Mouse (Mus musculus): Measurements from ENCODE around the gene Tmem109. TPM values are rescaled to one million over a fixed set of nuclear protein-coding genes. Genes with fewer than 3 reads are reported as not detected.
A peak's percentile ranks its signal among the peaks of the same experiment; 100 is the strongest.

Tmem109 gene
- polyA plus RNA-seq, 1 experiment, result 16.3 TPM

DNA sequence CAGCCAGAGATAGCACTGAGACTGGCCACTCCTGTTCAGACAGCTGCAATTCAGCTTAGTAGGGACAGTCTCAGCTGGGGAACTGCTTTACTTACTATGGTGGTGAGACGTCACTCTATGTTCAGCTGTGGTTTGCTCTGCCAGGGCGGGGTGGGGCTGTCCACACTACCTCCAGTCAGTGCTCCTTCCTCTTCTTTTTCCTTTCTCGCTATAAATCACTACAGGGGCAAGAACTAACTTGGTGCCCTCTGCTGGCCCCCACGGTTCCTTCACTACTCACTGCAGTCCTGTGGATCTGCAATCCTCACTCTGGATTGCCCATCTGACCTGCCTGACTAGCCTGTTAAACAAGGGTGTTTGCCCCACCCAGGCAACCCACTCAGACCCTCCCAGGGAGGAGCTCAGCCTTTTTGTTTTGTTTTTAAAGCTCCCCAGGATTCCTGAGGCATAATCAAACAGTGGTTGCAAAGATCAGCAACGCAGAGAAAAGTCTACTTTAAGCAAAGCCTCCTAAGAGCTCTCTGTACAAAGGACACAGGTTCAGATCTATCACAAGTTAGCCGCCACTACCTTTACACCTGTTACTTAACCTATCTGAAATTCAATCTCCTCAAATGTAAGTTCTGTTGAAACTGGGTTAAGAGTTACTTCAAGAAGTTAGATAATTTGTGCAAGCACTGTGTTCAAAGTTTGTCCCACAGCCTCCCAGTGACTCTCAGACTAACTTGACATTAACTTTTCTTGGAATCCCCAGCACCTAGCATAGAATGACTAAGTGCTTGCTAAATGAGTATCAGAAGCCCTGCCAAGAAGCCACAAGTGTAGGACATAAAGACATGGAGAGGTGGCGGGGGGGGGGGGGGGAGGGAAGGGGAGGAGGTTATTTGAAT is 1.5 kb downstream of the Tmem109 start:
- Histone ChIP-seq H3K4me3 (ENCODE audit: low read depth, low read length) (peak overlapping the region; percentile 72; the same call in 1 of the 2 replicates), H3K9ac (ENCODE audit: low read depth, poor library complexity, severe bottlenecking) (no peak overlapping the region), H3K27ac (ENCODE audit: insufficient read depth, low read length) (no peak overlapping the region), H3K27me3 (ENCODE audit: control insufficient read depth, insufficient read depth, low read length, poor library complexity, severe bottlenecking) (no peaks in the 10 kb centered on the region), H3K9me3 (replicated peaks; ENCODE audit: control insufficient read depth, insufficient read depth, low read length, poor library complexity, severe bottlenecking) (no peaks in the 10 kb centered on the region), H3K4me1 (ENCODE audit: control insufficient read depth, insufficient read depth, low read length) (peaks cover 3% of the 10 kb centered on the region), H3K36me3 (ENCODE audit: control insufficient read depth, insufficient read depth, low read length, poor library complexity, severe bottlenecking) (no peaks in the 10 kb centered on the region)
- TF ChIP-seq CTCF (IDR thresholded peaks at IDR 0.05; ENCODE audit: low read depth, low read length) (peak; percentile 10), EP300 (IDR thresholded peaks at IDR 0.05; ENCODE audit: insufficient read depth, low read depth, low read length) (no peak)

DNA sequence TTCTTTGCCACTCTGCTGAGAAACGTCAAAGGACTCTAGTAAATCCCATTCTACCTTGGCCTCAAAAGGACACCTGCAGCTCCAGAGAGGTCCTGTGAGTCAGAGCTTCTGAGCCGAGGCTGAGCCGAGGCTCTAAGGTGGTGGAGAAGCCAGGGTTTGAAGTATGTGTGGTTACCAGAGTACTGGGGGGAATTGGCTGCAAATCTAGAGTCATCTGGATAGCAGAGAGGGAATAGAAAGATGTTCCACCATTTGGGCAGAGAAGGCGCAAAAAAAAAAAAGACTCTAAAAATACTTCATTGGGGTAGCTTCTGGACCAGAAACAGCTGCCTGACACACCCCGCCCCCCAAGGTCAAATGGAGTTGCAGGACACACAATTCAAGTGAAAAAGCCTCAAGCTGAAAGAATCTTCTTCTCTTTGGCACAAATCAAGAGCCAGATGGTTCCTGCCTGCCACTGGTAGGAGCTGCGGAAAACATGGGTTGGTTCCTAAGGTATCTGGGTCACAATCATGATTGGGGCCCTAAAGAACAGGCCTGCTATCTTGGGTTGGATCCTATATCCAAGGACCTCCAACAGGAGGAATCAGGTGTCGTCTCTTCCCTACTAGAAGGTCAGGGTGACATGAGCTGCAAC is 3.5 kb downstream of the Tmem109 start:
- Histone ChIP-seq H3K4me1 (ENCODE audit: control insufficient read depth, insufficient read depth, low read length) (peaks cover 3% of the 10 kb centered on the region), H3K36me3 (ENCODE audit: control insufficient read depth, insufficient read depth, low read length, poor library complexity, severe bottlenecking) (no peaks in the 10 kb centered on the region), H3K27ac (ENCODE audit: insufficient read depth, low read length) (no peak overlapping the region), H3K4me3 (ENCODE audit: low read depth, low read length) (no peak overlapping the region), H3K9ac (ENCODE audit: low read depth, poor library complexity, severe bottlenecking) (no peak overlapping the region), H3K27me3 (ENCODE audit: control insufficient read depth, insufficient read depth, low read length, poor library complexity, severe bottlenecking) (no peaks in the 10 kb centered on the region), H3K9me3 (replicated peaks; ENCODE audit: control insufficient read depth, insufficient read depth, low read length, poor library complexity, severe bottlenecking) (no peaks in the 10 kb centered on the region)
- no peak for TF ChIP-seq CTCF (IDR thresholded peaks at IDR 0.05; ENCODE audit: low read depth, low read length)
- no peak for TF ChIP-seq EP300 (IDR thresholded peaks at IDR 0.05; ENCODE audit: insufficient read depth, low read depth, low read length)
- TF ChIP-seq POLR2A (IDR thresholded peaks at IDR 0.05; ENCODE audit: insufficient read depth, low read length), result no peak

- H3K9me3 ChIP-seq (replicated peaks; ENCODE audit: control insufficient read depth, insufficient read depth, low read length, poor library complexity, severe bottlenecking), result no peaks in the 10 kb centered on the region
- no peak overlapping the region for H3K27ac ChIP-seq (ENCODE audit: insufficient read depth, low read length)
- TF ChIP-seq CTCF (IDR thresholded peaks at IDR 0.05; ENCODE audit: low read depth, low read length) (no peak), POLR2A (IDR thresholded peaks at IDR 0.05; ENCODE audit: insufficient read depth, low read length) (no peak), EP300 (IDR thresholded peaks at IDR 0.05; ENCODE audit: insufficient read depth, low read depth, low read length) (no peak)
- H3K27me3 ChIP-seq (ENCODE audit: control insufficient read depth, insufficient read depth, low read length, poor library complexity, severe bottlenecking), result no peaks in the 10 kb centered on the region
- H3K36me3 ChIP-seq (ENCODE audit: control insufficient read depth, insufficient read depth, low read length, poor library complexity, severe bottlenecking), result no peaks in the 10 kb centered on the region
- no peak overlapping the region for H3K4me3 ChIP-seq (ENCODE audit: low read depth, low read length)
- no peak overlapping the region for H3K9ac ChIP-seq (ENCODE audit: low read depth, poor library complexity, severe bottlenecking)
- no peaks in the 10 kb centered on the region for H3K4me1 ChIP-seq (ENCODE audit: control insufficient read depth, insufficient read depth, low read length)
These were observed 10.4 kb downstream of the Tmem109 start for GRCm38 (mm10) chr19:10871328-10871961.

DNA sequence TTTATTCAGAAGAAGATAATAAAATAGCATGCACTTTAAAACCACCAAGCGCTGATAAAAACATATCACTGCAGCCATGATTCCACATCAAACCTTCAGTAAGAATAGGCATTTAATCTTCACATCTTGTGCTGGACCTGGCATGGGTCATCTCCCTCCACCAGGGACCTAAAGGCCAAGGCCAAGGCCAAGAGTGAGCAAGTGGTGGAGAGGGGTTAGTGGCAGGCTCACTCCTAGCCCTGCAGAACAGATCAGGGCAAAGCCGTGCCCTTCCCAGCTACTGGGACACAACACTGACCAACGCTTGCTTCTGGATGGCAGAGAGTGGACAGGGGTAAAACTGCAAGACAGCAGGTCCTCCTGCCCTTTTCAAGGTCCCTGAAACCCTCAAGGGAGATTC is 11.1 kb downstream of the Tmem109 start:
- no peak for TF ChIP-seq POLR2A (IDR thresholded peaks at IDR 0.05; ENCODE audit: insufficient read depth, low read length)
- TF ChIP-seq EP300 (IDR thresholded peaks at IDR 0.05; ENCODE audit: insufficient read depth, low read depth, low read length), result no peak
- no peak for TF ChIP-seq CTCF (IDR thresholded peaks at IDR 0.05; ENCODE audit: low read depth, low read length)
- no peak overlapping the region for H3K9ac ChIP-seq (ENCODE audit: low read depth, poor library complexity, severe bottlenecking)
- no peaks in the 10 kb centered on the region for H3K36me3 ChIP-seq (ENCODE audit: control insufficient read depth, insufficient read depth, low read length, poor library complexity, severe bottlenecking)
- H3K27ac ChIP-seq (ENCODE audit: insufficient read depth, low read length), result no peak overlapping the region
- H3K27me3 ChIP-seq (ENCODE audit: control insufficient read depth, insufficient read depth, low read length, poor library complexity, severe bottlenecking), result no peaks in the 10 kb centered on the region
- no peaks in the 10 kb centered on the region for H3K4me1 ChIP-seq (ENCODE audit: control insufficient read depth, insufficient read depth, low read length)
- no peak overlapping the region for H3K4me3 ChIP-seq (ENCODE audit: low read depth, low read length)
- H3K9me3 ChIP-seq (replicated peaks; ENCODE audit: control insufficient read depth, insufficient read depth, low read length, poor library complexity, severe bottlenecking), result no peaks in the 10 kb centered on the region

DNA sequence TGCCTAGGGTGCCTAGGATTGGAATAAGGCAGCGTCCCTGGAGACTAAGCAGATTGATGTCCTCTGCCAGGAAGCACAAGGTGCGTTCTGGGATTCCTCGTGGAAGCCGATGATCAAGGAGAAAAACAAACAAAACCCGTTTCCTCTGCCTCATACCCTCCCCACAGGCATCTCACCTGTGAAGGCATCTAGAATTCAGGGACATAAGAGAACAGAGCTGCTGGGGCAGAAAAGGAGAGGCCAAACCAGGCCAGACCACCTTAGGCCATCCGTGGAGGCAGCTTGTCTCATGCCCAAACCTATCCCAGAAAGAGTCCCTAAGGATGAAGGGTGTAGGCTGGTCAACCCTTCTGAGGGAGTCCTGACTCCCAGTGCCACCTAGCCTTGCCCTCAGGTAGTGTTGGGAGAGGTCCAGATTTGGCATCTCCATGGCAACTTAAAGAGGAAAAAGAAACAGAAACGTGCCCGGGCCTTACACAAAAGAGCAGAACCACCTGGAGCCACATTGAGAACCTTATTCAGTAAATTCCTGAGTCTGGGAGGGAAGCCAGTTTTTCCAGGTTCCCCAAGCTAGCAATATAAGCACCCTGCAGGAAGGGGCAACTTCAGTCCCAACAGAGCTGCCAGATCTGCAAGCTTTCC is 11.8 kb downstream of the Tmem109 start, which contains the start of gene Tmem132a:
Gene Tmem132a (minus strand): TSS at position 55 of the 642 bp plus-strand sequence.
- H3K27ac ChIP-seq (ENCODE audit: insufficient read depth, low read length), result no peak within 1 kb of the TSS
- H3K9ac ChIP-seq (ENCODE audit: low read depth, poor library complexity, severe bottlenecking), result peak within 1 kb of the TSS; percentile 62
- H3K27me3 ChIP-seq (ENCODE audit: control insufficient read depth, insufficient read depth, low read length, poor library complexity, severe bottlenecking), result no peaks in the 10 kb centered on the region
- peak within 1 kb of the TSS; percentile 69 for H3K4me3 ChIP-seq (ENCODE audit: low read depth, low read length)
- no peaks in the 10 kb centered on the region for H3K36me3 ChIP-seq (ENCODE audit: control insufficient read depth, insufficient read depth, low read length, poor library complexity, severe bottlenecking)
- H3K4me1 ChIP-seq (ENCODE audit: control insufficient read depth, insufficient read depth, low read length), result no peaks in the 10 kb centered on the region
- TF ChIP-seq CTCF (IDR thresholded peaks at IDR 0.05; ENCODE audit: low read depth, low read length), result no peak
- TF ChIP-seq POLR2A (IDR thresholded peaks at IDR 0.05; ENCODE audit: insufficient read depth, low read length), result no peak
- TF ChIP-seq EP300 (IDR thresholded peaks at IDR 0.05; ENCODE audit: insufficient read depth, low read depth, low read length), result no peak
- H3K9me3 ChIP-seq (replicated peaks; ENCODE audit: control insufficient read depth, insufficient read depth, low read length, poor library complexity, severe bottlenecking), result no peaks in the 10 kb centered on the region
